Mouse (Mus musculus) adrenal gland, adult 2 months (tissue): ENCODE measurements around the gene Gon7. TPM values are rescaled to one million over a fixed set of nuclear protein-coding genes. Genes with fewer than 3 reads are reported as not detected.

Experiments
- DNase-seq: peaks from one replicate; pipeline ENCODE4 v3.0.0; 2021
- polyA plus RNA-seq: library from polyadenylated mRNA; depleted of rRNA; stranded (reverse); fragments of >200 nt; gene quantifications from 2 replicates; pipeline ENCODE4 v1.2.3, GENCODE M21; 2012; rRNA removed
- total RNA-seq, 2 experiments: library from RNA; stranded (reverse); gene quantifications; 2 replicates each; pipeline ENCODE4 v1.2.3; 2021

Gene Gon7
- total and polyA plus RNA-seq, 3 experiments: 8.7 to 11.7 (median 11.6) TPM

GRCm38 (mm10) chr12:102706833-102707463 is 50.7 kb downstream of the Gon7 start:
- no peak for DNase-seq

GRCm38 (mm10) chr12:102705906-102706640 is 51.5 kb downstream of the Gon7 start:
- DNase-seq: peak; percentile 52

- peak; percentile 89 for DNase-seq
Measured at GRCm38 (mm10) chr12:102705216-102705871, 52.3 kb downstream of the Gon7 start.

GRCm38 (mm10) chr12:102704457-102705198 is 53.0 kb downstream of the Gon7 start, which contains the start of gene Itpk1:
TSS of gene Itpk1 (minus strand) at chr12:102704930.
- DNase-seq: peak; percentile 82

- no peak for DNase-seq
Measured at GRCm38 (mm10) chr12:102703921-102704408, 53.6 kb downstream of the Gon7 start.

GRCm38 (mm10) chr12:102703441-102703840 is 54.2 kb downstream of the Gon7 start:
- no peak for DNase-seq

Other genes starting within 250 kb of the Gon7 start
- 1,000 to 10,000 TPM; 1,470 to 2,168 TPM for gene Chga, start 202.8 kb downstream of the Gon7 start, total RNA-seq
- gene Chga, start 202.8 kb downstream of the Gon7 start, polyA plus RNA-seq: 4,298 and 5,253 TPM in 2 replicates
- 10 to 100 TPM; 54.9 to 99.2 TPM for gene Itpk1, start 52.9 kb downstream of the Gon7 start, total RNA-seq
- 50.8 and 70.9 TPM in 2 replicates for gene Itpk1, start 52.9 kb downstream of the Gon7 start, polyA plus RNA-seq
- 1 to 10 TPM; 3.7 to 7.9 TPM for gene Moap1, start 14.1 kb downstream of the Gon7 start, total RNA-seq
- 0.56 and 0.81 TPM in 2 replicates for gene Moap1, start 14.1 kb downstream of the Gon7 start, polyA plus RNA-seq
- gene Tmem251, start 14.0 kb downstream of the Gon7 start, total RNA-seq: 1 to 10 TPM; 7.5 to 8.5 TPM
- gene Tmem251, start 14.0 kb downstream of the Gon7 start, polyA plus RNA-seq: 3.4 TPM in 2 replicates
- gene Gm28051, start within 50 bp of the Gon7 start, total RNA-seq: not detected
- gene Gm28051, start within 50 bp of the Gon7 start, polyA plus RNA-seq: not detected in 2 replicates
- 10 to 100 TPM; 31.0 to 32.4 TPM for gene Ubr7, start 164 bp upstream of the Gon7 start, total RNA-seq
- gene Ubr7, start 164 bp upstream of the Gon7 start, polyA plus RNA-seq: 8.6 and 9.1 TPM in 2 replicates
- 1 to 10 TPM; 7.4 to 7.9 TPM for gene Gm20604, start 869 bp upstream of the Gon7 start, total RNA-seq
- 0.32 and 0.43 TPM in 2 replicates for gene Gm20604, start 869 bp upstream of the Gon7 start, polyA plus RNA-seq
- 10 to 100 TPM; 37.4 to 49.2 TPM for gene Btbd7, start 120.7 kb upstream of the Gon7 start, total RNA-seq
- gene Btbd7, start 120.7 kb upstream of the Gon7 start, polyA plus RNA-seq: 8.7 and 9.5 TPM in 2 replicates
- gene Cox8c, start 141.5 kb upstream of the Gon7 start, total RNA-seq: not detected
- gene Cox8c, start 141.5 kb upstream of the Gon7 start, polyA plus RNA-seq: not detected in 2 replicates
- 1 to 10 TPM; 4.4 to 8.1 TPM for gene Unc79, start 191.1 kb upstream of the Gon7 start, total RNA-seq
- 1.5 and 3.7 TPM in 2 replicates for gene Unc79, start 191.1 kb upstream of the Gon7 start, polyA plus RNA-seq